Mouse (Mus musculus) thymus, adult 2 months (tissue): ENCODE measurements at regions not wholly inside any gene's neighbourhood (a gene's known extent, or its start where the extent isn't known, plus 50 kb on each side); places are given as distances from the start of the nearest gene placed in this dataset.

ENCODE experiments used
- CTCF ChIP-seq: fragments of 200-500 bp; IDR thresholded peaks from 2 replicates; pipeline ENCODE4 v1.5.1; 2012; ENCODE audit warnings: mild to moderate bottlenecking, control low read depth, low read length, moderate library complexity, borderline replicate concordance; ENCODE audit not compliant: control insufficient read depth, poor library complexity, insufficient read depth; ENCODE audit errors: extremely low read depth
- POLR2A ChIP-seq: fragments of 200-500 bp; IDR thresholded peaks from 2 replicates; pipeline ENCODE4 v1.6.1; 2012; ENCODE audit warnings: mild to moderate bottlenecking, low read length, control low read depth, moderate library complexity; ENCODE audit not compliant: control insufficient read depth, poor library complexity, insufficient read depth; ENCODE audit errors: extremely low read depth

DNA sequence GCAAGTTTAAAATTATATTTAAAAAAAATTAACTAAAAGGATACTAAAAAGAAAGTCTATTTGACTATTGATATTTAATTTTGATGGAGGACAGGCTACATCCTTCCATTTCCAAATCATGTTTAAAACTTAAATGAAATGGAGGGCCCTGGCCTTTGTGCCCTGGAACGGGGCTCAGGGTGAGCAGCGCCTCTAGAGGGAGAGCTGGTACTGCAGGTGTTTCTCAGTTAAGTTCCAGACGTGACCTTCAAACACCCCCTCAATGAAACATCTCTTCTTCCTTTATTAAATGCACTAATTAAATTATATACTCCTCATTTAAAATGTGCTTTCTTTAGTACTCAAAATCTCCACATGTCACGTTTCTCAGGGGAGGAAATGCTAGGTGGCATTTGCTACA is 282.5 kb downstream of the Sox11 start:
- TF ChIP-seq POLR2A = no peak
- TF ChIP-seq CTCF = no peak
